Mouse (Mus musculus) adrenal gland, adult 10 weeks (tissue): ENCODE measurements around the gene Cdr2. TPM values are rescaled to one million over a fixed set of nuclear protein-coding genes. Genes with fewer than 3 reads are reported as not detected.

Source experiments
- polyA plus RNA-seq: library from polyadenylated mRNA; stranded (reverse); fragments of 350-450 nt; fragmentation: Illumina TruSeq; extraction: RNeasy Lipid Tissue Mini Kit (QIAGEN cat#74804); gene quantifications from one replicate; pipeline ENCODE4 v1.2.3, GENCODE M21; 2014; ENCODE audit warnings: low read depth, low replicate concordance

Cdr2 gene
- polyA plus RNA-seq = 5.7 TPM

GRCm38 (mm10) chr7:120982200-120982841 lies at the start of gene Cdr2, which contains the start of gene Mfsd13b:
Cdr2 (minus strand) TSS chr7:120982312.
Mfsd13b (plus strand) TSS chr7:120982509.

GRCm38 (mm10) chr7:120917592-120918461 lies 64.3 kb downstream of the Cdr2 start, which contains the start of gene Polr3e:
Polr3e (plus strand) TSS chr7:120917744.

Other genes starting within 250 kb of the Cdr2 start
- gene Vwa3a, start 243.0 kb downstream of the Cdr2 start, polyA plus RNA-seq = 0.52 TPM
- not detected for gene Gm5737, start 169.9 kb downstream of the Cdr2 start, polyA plus RNA-seq
- 5.6 TPM for gene Eef2k, start 139.5 kb downstream of the Cdr2 start, polyA plus RNA-seq
- gene Polr3e, start 64.6 kb downstream of the Cdr2 start, polyA plus RNA-seq = 10.3 TPM
- not detected for gene Mfsd13b, start 197 bp upstream of the Cdr2 start, polyA plus RNA-seq
- gene Mettl9, start 52.1 kb upstream of the Cdr2 start, polyA plus RNA-seq = 481 TPM
- 6.4 TPM for gene Igsf6, start 92.3 kb upstream of the Cdr2 start, polyA plus RNA-seq
- gene Otoa, start 99.3 kb upstream of the Cdr2 start, polyA plus RNA-seq = 0.17 TPM